Mouse (Mus musculus): ENCODE results near the gene Canx.

- TF ChIP-seq CTCF (IDR thresholded peaks at IDR 0.05; ENCODE audit: extremely low read depth, insufficient read depth, low read length) (no peak), POLR2A (IDR thresholded peaks at IDR 0.05; ENCODE audit: extremely low read depth, insufficient read depth, low read length) (no peak)
These were observed 46.4 kb upstream of the Canx start for GRCm38 (mm10) chr11:50371911-50372310.

Data from cortical plate, adult 2 months (tissue).